Mouse (Mus musculus) intestine, embryonic 14.5 days (tissue): ENCODE data around the gene Itsn1. TPM values are rescaled to one million over a fixed set of nuclear protein-coding genes. Genes with fewer than 3 reads are reported as not detected.

Experiments used
- ATAC-seq: fragments of 200-750 bp; cut with Nextera tagmentation; replicated peaks from 2 replicates; pipeline ENCODE4 v1.8.0; 2017; ENCODE audit warnings: low read depth, moderate number of reproducible peaks, moderate TSS enrichment, moderate library complexity; ENCODE audit not compliant: low FRiP score, low TSS enrichment
- DNase-seq: peaks from one replicate; pipeline ENCODE4 v3.0.0-alpha.2; 2018; ENCODE audit warnings: low spot score
- H3K27ac ChIP-seq: fragments of 300-500 bp; sonication (generic); 2 replicates; pipeline ENCODE4 v1.5.1; 2014; ENCODE audit warnings: low read depth, mild to moderate bottlenecking, control low read depth
- H3K27me3 ChIP-seq: fragments of 300-500 bp; sonication (generic); replicated peaks from 2 replicates; pipeline ENCODE4 v1.6.1; 2014; ENCODE audit warnings: low read length, control low read depth; ENCODE audit not compliant: control insufficient read depth, insufficient read depth
- H3K36me3 ChIP-seq: fragments of 300-500 bp; sonication (generic); 2 replicates; pipeline ENCODE4 v1.6.1; 2014; ENCODE audit warnings: low read length, control low read depth; ENCODE audit not compliant: control insufficient read depth, insufficient read depth
- H3K4me1 ChIP-seq: fragments of 300-500 bp; sonication (generic); replicated peaks from 2 replicates; pipeline ENCODE4 v1.6.1; 2014; ENCODE audit warnings: low read length, control low read depth, mixed read lengths; ENCODE audit not compliant: control insufficient read depth, insufficient read depth
- H3K4me2 ChIP-seq: fragments of 300-500 bp; sonication (generic); 2 replicates; pipeline ENCODE4 v1.6.1; 2014; ENCODE audit warnings: low read length
- H3K4me3 ChIP-seq: fragments of 300-500 bp; sonication (generic); 2 replicates; pipeline ENCODE4 v1.5.1; 2014; ENCODE audit warnings: low read depth, low read length, control low read depth, mixed read lengths
- H3K9ac ChIP-seq: fragments of 300-500 bp; sonication (generic); 2 replicates; pipeline ENCODE4 v1.6.1; 2014; ENCODE audit warnings: mild to moderate bottlenecking, low read length
- H3K9me3 ChIP-seq: fragments of 300-500 bp; sonication (generic); 2 replicates; pipeline ENCODE4 v1.6.1; 2016; ENCODE audit warnings: low read length, control low read depth; ENCODE audit not compliant: control insufficient read depth
- WGBS: fragments of 180-500 bp; shearing (Covaris S2); extraction: QIAGEN DNeasy Blood & Tissue Kit; methylation state at CpG from one replicate; pipeline ENCODE4 v1.1.7; 2014; 5-methylcytosine and 5-hydroxymethylcytosine counted together
- polyA plus RNA-seq: library from polyadenylated mRNA; unstranded; fragments of >200 nt; fragmentation: Nextera tagmentation; extraction: Ambion mirVana; gene quantifications from 2 replicates; pipeline ENCODE4 v1.2.1, GENCODE M21; 2014

Gene Itsn1
- polyA plus RNA-seq, 1 experiment from 2014 or later: 22.7 TPM

GRCm38 (mm10) chr16:91784298-91784697 lies 55.2 kb downstream of the Itsn1 start:
- no peak overlapping the region for H3K27ac ChIP-seq

GRCm38 (mm10) chr16:91786425-91786824 lies 57.3 kb downstream of the Itsn1 start:
- Histone ChIP-seq H3K36me3 (peaks cover 24% of the 10 kb centered on the region), H3K4me3 (no peak overlapping the region), H3K27ac (no peak overlapping the region), H3K4me2 (no peak overlapping the region), H3K27me3 (no peaks in the 10 kb centered on the region), H3K9ac (no peak overlapping the region), H3K9me3 (no peaks in the 10 kb centered on the region), H3K4me1 (no peaks in the 10 kb centered on the region)
- DNase-seq: no peak
- 87% methylated on average over 10 of the region's 10 CpGs for WGBS
- ATAC-seq: no peak

More at GRCm38 (mm10) chr16:91784298-91784697, 55.2 kb downstream of the Itsn1 start:
- Histone ChIP-seq H3K4me2 (no peak overlapping the region), H3K27me3 (no peaks in the 10 kb centered on the region), H3K36me3 (peaks cover 24% of the 10 kb centered on the region), H3K4me3 (no peak overlapping the region), H3K9me3 (no peaks in the 10 kb centered on the region), H3K9ac (no peak overlapping the region), H3K4me1 (no peaks in the 10 kb centered on the region)
- WGBS: 87% methylated on average over 6 of the region's 6 CpGs
- ATAC-seq: no peak
- no peak for DNase-seq

GRCm38 (mm10) chr16:91789728-91790127 lies 60.6 kb downstream of the Itsn1 start:
- ATAC-seq (no peak), DNase-seq (no peak)
- Histone ChIP-seq H3K4me1 (no peaks in the 10 kb centered on the region), H3K36me3 (peaks cover 23% of the 10 kb centered on the region), H3K9ac (no peak overlapping the region), H3K27ac (no peak overlapping the region), H3K4me2 (no peak overlapping the region), H3K4me3 (no peak overlapping the region), H3K27me3 (no peaks in the 10 kb centered on the region), H3K9me3 (no peaks in the 10 kb centered on the region)
- 67% methylated on average over 6 of the region's 6 CpGs for WGBS

- H3K4me1 ChIP-seq: no peaks in the 10 kb centered on the region
- no peaks in the 10 kb centered on the region for H3K27me3 ChIP-seq
- no peak overlapping the region for H3K9ac ChIP-seq
- WGBS: 70% methylated on average over 8 of the region's 8 CpGs
- ATAC-seq (no peak), DNase-seq (no peak)
- H3K9me3 ChIP-seq: no peaks in the 10 kb centered on the region
- H3K27ac ChIP-seq: no peak overlapping the region
- H3K4me2 ChIP-seq: no peak overlapping the region
- no peak overlapping the region for H3K4me3 ChIP-seq
- H3K36me3 ChIP-seq: peaks cover 20% of the 10 kb centered on the region
These were observed 63.6 kb downstream of the Itsn1 start for GRCm38 (mm10) chr16:91792477-91793196.

GRCm38 (mm10) chr16:91793507-91794278 lies 64.6 kb downstream of the Itsn1 start:
- Histone ChIP-seq H3K4me1 (no peaks in the 10 kb centered on the region), H3K36me3 (peaks cover 15% of the 10 kb centered on the region), H3K9ac (no peak overlapping the region), H3K4me2 (no peak overlapping the region), H3K4me3 (no peak overlapping the region), H3K27ac (no peak overlapping the region), H3K27me3 (no peaks in the 10 kb centered on the region), H3K9me3 (no peaks in the 10 kb centered on the region)
- WGBS: 92% methylated on average over 13 of the region's 13 CpGs
- DNase-seq (no peak), ATAC-seq (no peak)

GRCm38 (mm10) chr16:91794306-91794705 lies 65.2 kb downstream of the Itsn1 start:
- H3K4me1 ChIP-seq: no peaks in the 10 kb centered on the region
- ATAC-seq: no peak
- no peak overlapping the region for H3K4me2 ChIP-seq
- H3K4me3 ChIP-seq: no peak overlapping the region
- no peaks in the 10 kb centered on the region for H3K9me3 ChIP-seq
- H3K27ac ChIP-seq: no peak overlapping the region
- WGBS: 93% methylated on average over 7 of the region's 7 CpGs
- H3K27me3 ChIP-seq: no peaks in the 10 kb centered on the region
- no peak overlapping the region for H3K9ac ChIP-seq
- DNase-seq: no peak
- peaks cover 15% of the 10 kb centered on the region for H3K36me3 ChIP-seq

- ATAC-seq: no peak
- Histone ChIP-seq H3K4me2 (no peak overlapping the region), H3K27me3 (no peaks in the 10 kb centered on the region), H3K9me3 (no peaks in the 10 kb centered on the region), H3K9ac (no peak overlapping the region), H3K4me1 (no peaks in the 10 kb centered on the region), H3K36me3 (peaks cover 15% of the 10 kb centered on the region), H3K27ac (no peak overlapping the region), H3K4me3 (no peak overlapping the region)
- no peak for DNase-seq
- WGBS: 99% methylated on average over 2 of the region's 2 CpGs
These were observed 66.0 kb downstream of the Itsn1 start for GRCm38 (mm10) chr16:91795044-91795443.

- no peaks in the 10 kb centered on the region for H3K4me1 ChIP-seq
- H3K27me3 ChIP-seq: no peaks in the 10 kb centered on the region
- no peak overlapping the region for H3K4me3 ChIP-seq
- WGBS: 94% methylated on average over 9 of the region's 9 CpGs
- H3K36me3 ChIP-seq: peaks cover 15% of the 10 kb centered on the region
- DNase-seq: no peak
- no peak overlapping the region for H3K9ac ChIP-seq
- no peak overlapping the region for H3K4me2 ChIP-seq
- H3K27ac ChIP-seq: no peak overlapping the region
- no peaks in the 10 kb centered on the region for H3K9me3 ChIP-seq
- ATAC-seq: no peak
These were observed 66.5 kb downstream of the Itsn1 start for GRCm38 (mm10) chr16:91795606-91796005.
